In genomic region chr17:48544722-48545121, GRCm38 (mm10) we compare ENCODE assay signal across 10 mouse cellular contexts.
DNase-seq lines count a peak whose midpoint lies in the region; ATAC-seq lines count a peak whose summit lies in the region.
"Had no signal": no experiment of that assay in that cellular context is flagged by ENCODE, and none has a peak within 500 bp of the region (broad histone marks: within the 10 kb centered on the region; RNA-seq: fewer than 3 reads in every experiment).

No protein-coding gene starts in this region.

- no peak overlapping the region for H3K27ac ChIP-seq in kidney, embryonic 14.5 days (ENCODE audit: low read depth, low read length)
- no peak overlapping the region for H3K27ac ChIP-seq in liver, embryonic 15.5 days (replicated peaks)

- peak overlapping the region; percentile 19; the same call in 1 of the 2 replicates for H3K4me2 ChIP-seq in kidney, embryonic 14.5 days (replicated peaks; ENCODE audit: low read depth, low read length)
- H3K4me2 ChIP-seq in liver, embryonic 15.5 days, result no peak overlapping the region

- H3K27me3 ChIP-seq in megakaryocyte, embryonic 14.5 days (replicated peaks), result peaks cover 1% of the 10 kb centered on the region
- H3K27me3 ChIP-seq in kidney, embryonic 14.5 days (ENCODE audit: control insufficient read depth, insufficient read depth, low read length), result no peaks in the 10 kb centered on the region
- no peaks in the 10 kb centered on the region for H3K27me3 ChIP-seq in liver, embryonic 15.5 days

- H3K9me3 ChIP-seq in megakaryocyte, embryonic 14.5 days, result peaks cover 26% of the 10 kb centered on the region
- no peaks in the 10 kb centered on the region for H3K9me3 ChIP-seq in kidney, embryonic 14.5 days (ENCODE audit: control insufficient read depth, low read length)
- no peaks in the 10 kb centered on the region for H3K9me3 ChIP-seq in liver, embryonic 15.5 days (replicated peaks)

- H3K36me3 ChIP-seq in megakaryocyte, embryonic 14.5 days (replicated peaks; ENCODE audit: low read length), result no peaks in the 10 kb centered on the region
- no peaks in the 10 kb centered on the region for H3K36me3 ChIP-seq in kidney, embryonic 14.5 days (ENCODE audit: control insufficient read depth, insufficient read depth, low read length)
- H3K36me3 ChIP-seq in liver, embryonic 15.5 days (replicated peaks), result no peaks in the 10 kb centered on the region

- no peak for ATAC-seq in megakaryocyte, adult 5-6 weeks (ENCODE audit: poor library complexity, severe bottlenecking)
- ATAC-seq in kidney, embryonic 14.5 days (ENCODE audit: low FRiP score, low TSS enrichment), result peak; percentile 78
- 0 out of 2 replicates have a peak, but pooled peaks have one; percentile 15 for ATAC-seq in liver, embryonic 15.5 days (ENCODE audit: insufficient read depth)

- 10% methylated on average over 9 of the region's 9 CpGs for WGBS in kidney, embryonic 14.5 days
- 21% methylated on average over 9 of the region's 9 CpGs for WGBS in liver, embryonic 15.5 days (ENCODE audit: insufficient replicate concordance)

- no peak overlapping the region for H3K9ac ChIP-seq in kidney, embryonic 14.5 days (ENCODE audit: low read depth, low read length)
- no peak overlapping the region for H3K9ac ChIP-seq in liver, embryonic 15.5 days

- peaks cover 6% of the 10 kb centered on the region; the same call in 1 of the 2 replicates for H3K4me1 ChIP-seq in megakaryocyte, embryonic 14.5 days
- H3K4me1 ChIP-seq in kidney, embryonic 14.5 days (ENCODE audit: control insufficient read depth, insufficient read depth, low read length), result peaks cover 8% of the 10 kb centered on the region; the same call in 1 of the 2 replicates
- H3K4me1 ChIP-seq in liver, embryonic 15.5 days (replicated peaks), result no peaks in the 10 kb centered on the region

- DNase-seq in thymus, adult 18-20 months, result no peak
- DNase-seq in right cerebral cortex, postnatal 36 days (ENCODE audit: low spot score in 2 of 2), result no peak
- no peak for DNase-seq in heart, adult 8-10 months (ENCODE audit: low spot score)
- DNase-seq: cerebellum, adult 9-10 months; heart, postnatal 14 days; thymus, postnatal 4 days had no signal

- peak overlapping the region; percentile 56 for H3K4me3 ChIP-seq in megakaryocyte, embryonic 14.5 days (replicated peaks)
- H3K4me3 ChIP-seq in kidney, embryonic 14.5 days (ENCODE audit: low read length), result no peak overlapping the region
- H3K4me3 ChIP-seq in liver, embryonic 15.5 days (replicated peaks), result no peak overlapping the region
